Mouse (Mus musculus) thymus, adult 2 months (tissue): ENCODE measurements at regions not wholly inside any gene's neighbourhood (a gene's known extent, or its start where the extent isn't known, plus 50 kb on each side); places are given as distances from the start of the nearest gene placed in this dataset.

Source experiments
- DNase-seq: peaks from one replicate; pipeline ENCODE4 v3.0.0; 2021
- H3K27ac ChIP-seq: fragments of 200-500 bp; 2 replicates; pipeline ENCODE4 v1.5.1; 2012; ENCODE audit warnings: low read length, control low read depth; ENCODE audit not compliant: control insufficient read depth, insufficient read depth
- H3K27me3 ChIP-seq: fragments of 200-500 bp; 2 replicates; pipeline ENCODE4 v1.6.1; 2012; ENCODE audit warnings: mild to moderate bottlenecking, low read length, moderate library complexity, mixed read lengths; ENCODE audit not compliant: control insufficient read depth, insufficient read depth
- H3K36me3 ChIP-seq: fragments of 200-500 bp; 2 replicates; pipeline ENCODE4 v1.6.1; 2012; ENCODE audit warnings: mild to moderate bottlenecking, low read length, moderate library complexity; ENCODE audit not compliant: control insufficient read depth, insufficient read depth
- H3K4me1 ChIP-seq: fragments of 200-500 bp; replicated peaks from 2 replicates; pipeline ENCODE4 v1.6.1; 2012; ENCODE audit warnings: low read length; ENCODE audit not compliant: control insufficient read depth, insufficient read depth
- H3K4me3 ChIP-seq: fragments of 200-500 bp; 2 replicates; pipeline ENCODE4 v1.5.1; 2012; ENCODE audit warnings: mild to moderate bottlenecking, low read length, control low read depth, moderate library complexity; ENCODE audit not compliant: control insufficient read depth, insufficient read depth
- CTCF ChIP-seq: fragments of 200-500 bp; IDR thresholded peaks from 2 replicates; pipeline ENCODE4 v1.5.1; 2012; ENCODE audit warnings: mild to moderate bottlenecking, control low read depth, low read length, moderate library complexity, borderline replicate concordance; ENCODE audit not compliant: control insufficient read depth, poor library complexity, insufficient read depth; ENCODE audit errors: extremely low read depth
- POLR2A ChIP-seq: fragments of 200-500 bp; IDR thresholded peaks from 2 replicates; pipeline ENCODE4 v1.6.1; 2012; ENCODE audit warnings: mild to moderate bottlenecking, low read length, control low read depth, moderate library complexity; ENCODE audit not compliant: control insufficient read depth, poor library complexity, insufficient read depth; ENCODE audit errors: extremely low read depth
- WGBS: fragments of 180-500 bp; shearing (Covaris S2); methylation state at CpG from one replicate; pipeline ENCODE4 v1.1.7; 2018; 5-methylcytosine and 5-hydroxymethylcytosine counted together

- no peak for DNase-seq
- no peak overlapping the region for H3K4me3 ChIP-seq
- no peaks in the 10 kb centered on the region for H3K4me1 ChIP-seq
- 96% methylated on average over 7 of the region's 7 CpGs for WGBS
- no peaks in the 10 kb centered on the region for H3K36me3 ChIP-seq
- TF ChIP-seq CTCF (no peak), POLR2A (no peak)
- no peak overlapping the region for H3K27ac ChIP-seq
- no peaks in the 10 kb centered on the region for H3K27me3 ChIP-seq
Observed at GRCm38 (mm10) chr9:61557025-61557424, 184.9 kb downstream of the Tle3 start.

- WGBS: 95% methylated on average over 8 of the region's 8 CpGs
Observed at GRCm38 (mm10) chr9:61555173-61555572, 183.0 kb downstream of the Tle3 start.

GRCm38 (mm10) chr9:61554611-61555010, 182.4 kb downstream of the Tle3 start:
- H3K27ac ChIP-seq: no peak overlapping the region
- DNase-seq: no peak
- TF ChIP-seq CTCF (no peak), POLR2A (no peak)
- H3K36me3 ChIP-seq: no peaks in the 10 kb centered on the region
- no peaks in the 10 kb centered on the region for H3K27me3 ChIP-seq
- 92% methylated on average over 7 of the region's 7 CpGs for WGBS
- no peak overlapping the region for H3K4me3 ChIP-seq
- H3K4me1 ChIP-seq: no peaks in the 10 kb centered on the region

More at GRCm38 (mm10) chr9:61555173-61555572, 183.0 kb downstream of the Tle3 start:
- TF ChIP-seq POLR2A: no peak
- no peak for TF ChIP-seq CTCF
- Histone ChIP-seq H3K27me3 (no peaks in the 10 kb centered on the region), H3K4me3 (no peak overlapping the region), H3K4me1 (no peaks in the 10 kb centered on the region), H3K27ac (no peak overlapping the region), H3K36me3 (no peaks in the 10 kb centered on the region)
- no peak for DNase-seq

- TF ChIP-seq POLR2A (no peak), CTCF (no peak)
- H3K4me1 ChIP-seq: no peaks in the 10 kb centered on the region
- 98% methylated on average over 5 of the region's 5 CpGs for WGBS
- no peak overlapping the region for H3K4me3 ChIP-seq
- no peak for DNase-seq
- no peak overlapping the region for H3K27ac ChIP-seq
- H3K36me3 ChIP-seq: no peaks in the 10 kb centered on the region
- no peaks in the 10 kb centered on the region for H3K27me3 ChIP-seq
Observed at GRCm38 (mm10) chr9:61553626-61554025, 181.5 kb downstream of the Tle3 start.

GRCm38 (mm10) chr9:61551361-61551760, 179.2 kb downstream of the Tle3 start:
- DNase-seq: no peak
- 92% methylated on average over 9 of the region's 9 CpGs for WGBS
- Histone ChIP-seq H3K27ac (no peak overlapping the region), H3K4me1 (no peaks in the 10 kb centered on the region), H3K27me3 (no peaks in the 10 kb centered on the region), H3K36me3 (no peaks in the 10 kb centered on the region), H3K4me3 (no peak overlapping the region)
- no peak for TF ChIP-seq CTCF
- TF ChIP-seq POLR2A: no peak

- no peaks in the 10 kb centered on the region for H3K4me1 ChIP-seq
- no peaks in the 10 kb centered on the region for H3K36me3 ChIP-seq
- H3K27ac ChIP-seq: no peak overlapping the region
- TF ChIP-seq POLR2A (no peak), CTCF (no peak)
- no peak overlapping the region for H3K4me3 ChIP-seq
- no peaks in the 10 kb centered on the region for H3K27me3 ChIP-seq
- no peak for DNase-seq
- 90% methylated on average over 3 of the region's 3 CpGs for WGBS
Observed at GRCm38 (mm10) chr9:61550326-61550725, 178.2 kb downstream of the Tle3 start.

GRCm38 (mm10) chr9:61549692-61550241, 177.6 kb downstream of the Tle3 start:
- Histone ChIP-seq H3K4me3 (no peak overlapping the region), H3K4me1 (no peaks in the 10 kb centered on the region), H3K27ac (no peak overlapping the region), H3K27me3 (no peaks in the 10 kb centered on the region), H3K36me3 (no peaks in the 10 kb centered on the region)
- WGBS: 88% methylated on average over 5 of the region's 5 CpGs
- TF ChIP-seq POLR2A (no peak), CTCF (no peak)
- no peak for DNase-seq
